Mouse (Mus musculus) spleen, postnatal 4 days (tissue): ENCODE data around the gene Gm10188.
A peak's percentile ranks its signal among the peaks of the same experiment; 100 is the strongest.

Experiments used
- DNase-seq, 2 experiments: peaks; one replicate each; pipeline ENCODE4 v3.0.0; 2022; ENCODE audit warnings: low spot score in 2 of 2

Gene Gm10188

DNA sequence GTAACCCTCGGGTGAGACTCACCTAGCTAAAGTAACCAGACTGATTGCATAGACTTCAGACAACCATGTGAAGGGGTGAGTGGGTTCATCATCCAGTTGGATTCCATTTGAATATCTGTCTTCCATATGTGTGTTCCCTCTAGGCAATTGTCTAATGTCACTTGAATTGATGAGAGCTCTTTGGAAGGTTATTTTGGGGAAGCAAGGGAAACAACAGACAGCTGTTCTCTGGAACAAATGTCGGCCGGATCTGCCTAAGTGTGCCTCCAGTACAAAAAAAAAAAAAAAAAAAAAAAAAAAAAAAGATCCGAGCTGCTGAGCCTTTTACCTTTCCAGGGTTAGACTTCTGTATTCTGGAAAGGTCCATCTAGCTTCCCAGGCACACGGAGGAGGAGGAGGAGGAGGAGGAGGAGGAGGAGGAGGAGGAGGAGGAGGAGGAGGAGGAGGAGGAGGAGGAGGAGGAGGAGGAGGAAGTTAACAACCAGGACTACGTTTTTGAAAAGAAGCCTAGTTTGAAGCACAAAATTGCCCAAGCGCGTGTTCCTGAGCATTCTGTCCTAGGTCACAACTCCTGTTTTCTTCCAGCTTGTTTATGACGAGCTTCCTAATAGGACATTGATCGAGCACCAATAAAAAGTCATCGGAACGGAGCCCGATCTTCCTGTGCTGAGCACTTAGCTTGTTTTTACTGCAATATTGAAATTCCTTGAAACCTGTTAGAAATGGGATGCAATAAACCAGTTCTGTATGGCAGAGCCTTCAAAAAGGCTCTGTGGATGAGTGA, 3.1 kb downstream of the Gm10188 start:
- DNase-seq: no peak

- DNase-seq: no peak
Measured at GRCm38 (mm10) chr1:132222166-132222565, 7.4 kb downstream of the Gm10188 start.

- no peak for DNase-seq
Measured at GRCm38 (mm10) chr1:132221627-132222026, 7.9 kb downstream of the Gm10188 start.

DNA sequence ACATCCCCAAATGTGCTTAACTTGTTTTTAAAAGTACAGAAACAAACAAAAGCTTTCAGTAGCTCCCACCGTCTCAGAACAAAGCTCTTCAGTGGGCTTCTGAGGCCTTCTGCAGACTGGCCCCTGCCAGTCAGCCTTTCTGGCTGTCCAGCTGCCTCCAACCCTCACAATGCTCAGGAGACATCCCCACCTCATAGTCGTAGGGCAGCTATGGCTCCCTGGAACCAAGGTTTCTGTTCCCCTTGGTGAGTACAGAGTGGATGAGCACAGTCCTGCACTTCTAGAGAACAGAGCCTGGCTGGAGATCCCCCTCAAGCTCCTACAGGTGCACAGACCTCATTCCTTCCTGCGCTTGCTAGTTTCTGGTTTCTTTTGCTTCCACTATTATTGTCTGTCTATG, 13.3 kb downstream of the Gm10188 start:
- DNase-seq: no peak

DNA sequence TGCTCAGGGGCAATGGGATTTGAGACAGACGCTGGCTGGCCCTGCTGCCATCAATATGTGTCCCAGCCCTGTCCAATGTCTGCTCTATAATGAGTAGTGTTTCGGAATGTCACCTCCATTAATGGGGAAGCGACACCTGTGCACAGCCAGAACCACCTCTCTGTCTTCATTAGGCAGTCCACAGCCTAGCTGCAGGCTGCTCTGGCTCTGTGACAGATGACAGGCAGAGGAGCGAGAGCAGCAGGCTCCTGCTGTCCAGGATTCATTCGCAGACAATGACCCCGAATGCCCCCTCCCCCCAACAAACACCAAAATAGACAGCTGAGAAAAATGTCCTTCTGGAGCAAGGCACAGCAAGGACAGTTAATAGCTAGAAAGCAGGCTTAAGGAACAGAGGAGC, 16.5 kb downstream of the Gm10188 start:
- no peak for DNase-seq

DNA sequence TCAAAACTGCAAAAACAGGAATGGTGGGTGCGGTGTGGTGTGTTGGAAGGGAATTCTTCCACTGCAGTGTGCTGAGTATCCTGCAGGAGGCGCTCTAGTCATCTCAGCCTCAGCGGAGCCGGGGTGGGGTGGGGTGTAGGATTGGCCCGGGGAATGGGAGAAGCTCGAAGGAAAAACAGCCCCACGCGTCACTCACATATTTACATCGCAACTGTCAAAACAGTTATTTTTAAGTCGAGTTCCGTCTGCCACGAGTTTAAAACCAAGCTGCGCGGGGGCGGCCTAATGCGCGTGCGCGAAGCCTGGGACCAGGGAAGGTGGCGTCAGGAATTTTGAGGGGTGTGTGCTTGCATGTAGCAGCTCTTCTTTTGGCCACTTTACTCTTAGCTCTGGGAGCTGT, 17.3 kb downstream of the Gm10188 start:
- peak in 1 of 2 experiments; percentile 73 for DNase-seq

GRCm38 (mm10) chr1:132211672-132212071, 17.9 kb downstream of the Gm10188 start:
- DNase-seq: no peak

DNA sequence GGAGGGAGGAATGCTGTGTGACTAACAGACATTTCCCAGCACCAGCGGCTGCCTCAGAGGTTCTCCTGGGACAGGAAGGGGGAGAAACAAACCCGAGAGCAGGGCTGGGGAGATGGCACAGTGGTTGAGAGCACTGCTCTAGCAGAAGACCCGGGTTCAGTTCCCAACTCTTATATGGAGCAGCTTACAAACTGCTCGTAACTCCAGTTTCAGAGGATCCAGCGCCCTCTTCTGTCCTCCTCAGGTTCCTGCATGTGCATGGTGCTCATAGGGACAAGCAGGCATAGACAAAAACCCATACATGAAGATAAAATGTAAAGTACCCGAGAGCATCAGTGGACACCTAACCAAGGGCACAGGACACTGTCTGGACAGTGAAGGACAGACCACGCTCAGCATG, 18.6 kb downstream of the Gm10188 start:
- DNase-seq: no peak

GRCm38 (mm10) chr1:132209400-132209799, 20.2 kb downstream of the Gm10188 start:
- DNase-seq: no peak

GRCm38 (mm10) chr1:132208154-132208553, 21.4 kb downstream of the Gm10188 start:
- no peak for DNase-seq

GRCm38 (mm10) chr1:132206828-132207227, 22.7 kb downstream of the Gm10188 start:
- no peak for DNase-seq

- no peak for DNase-seq
Measured at GRCm38 (mm10) chr1:132205958-132206357, 23.6 kb downstream of the Gm10188 start.

DNA sequence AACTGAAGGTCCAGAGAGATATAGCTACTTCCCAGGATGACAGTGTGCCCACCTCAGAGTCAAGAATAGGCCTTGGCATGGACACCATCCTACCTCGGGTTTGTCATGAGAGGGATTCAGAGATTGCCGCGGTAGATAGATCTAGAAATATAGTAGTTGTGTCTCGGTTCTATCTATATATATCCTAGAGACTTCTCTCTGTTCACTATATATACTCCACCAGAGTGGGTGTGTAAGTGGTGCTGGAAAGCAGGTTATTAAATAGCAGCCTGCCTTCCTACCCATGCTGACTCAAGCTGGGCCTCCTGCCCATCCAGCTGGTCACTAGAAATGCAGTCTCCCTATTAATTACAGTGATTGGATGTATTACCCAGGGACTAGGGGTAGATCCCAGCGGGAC, 26.8 kb downstream of the Gm10188 start:
- DNase-seq: no peak

DNA sequence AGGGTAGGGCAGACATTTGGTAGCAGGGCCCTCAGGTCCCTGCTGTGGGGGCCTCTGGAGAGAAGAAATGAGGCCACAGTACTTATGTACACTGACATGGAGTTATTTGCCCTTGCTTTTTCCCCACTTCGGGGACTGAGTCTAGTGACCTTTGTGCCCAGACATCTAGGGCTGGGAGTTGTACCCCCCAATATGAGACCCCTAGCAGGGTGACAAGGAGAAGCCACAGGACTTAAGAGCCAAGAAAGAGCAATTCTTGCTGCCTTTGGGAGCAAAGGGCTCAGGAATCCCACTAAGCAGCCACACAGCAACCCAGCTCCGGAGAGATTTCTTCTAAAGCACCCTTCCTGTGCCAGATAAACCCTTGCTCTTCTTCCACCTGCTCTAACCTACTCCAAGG, 27.6 kb downstream of the Gm10188 start:
- DNase-seq: no peak

GRCm38 (mm10) chr1:132201511-132201860, 28.1 kb downstream of the Gm10188 start:
- peak in 1 of 2 experiments; percentile 54 for DNase-seq

GRCm38 (mm10) chr1:132200562-132201510, 28.7 kb downstream of the Gm10188 start:
- DNase-seq: peak; percentile 10 to 51

DNA sequence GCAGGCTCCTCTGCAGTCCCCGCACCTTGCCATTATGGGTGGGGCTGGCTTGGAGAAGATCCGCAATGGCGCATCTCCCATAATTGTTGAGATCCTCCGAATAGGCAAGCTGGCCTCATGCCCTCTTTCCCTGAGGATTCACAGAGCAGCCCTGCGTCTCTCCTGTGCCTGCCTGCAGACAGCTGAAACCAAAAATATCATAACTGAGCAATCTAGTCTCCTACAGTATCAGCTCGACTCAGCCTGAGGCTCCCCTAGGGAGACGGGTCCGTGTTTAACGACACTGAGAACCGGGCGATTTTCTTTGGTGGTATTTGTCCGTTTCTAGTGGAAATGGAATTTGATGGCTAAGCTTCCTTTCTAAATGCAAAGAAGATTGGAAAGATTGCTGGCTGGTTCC, 29.6 kb downstream of the Gm10188 start:
- peak in 1 of 2 experiments; percentile 48 for DNase-seq

DNA sequence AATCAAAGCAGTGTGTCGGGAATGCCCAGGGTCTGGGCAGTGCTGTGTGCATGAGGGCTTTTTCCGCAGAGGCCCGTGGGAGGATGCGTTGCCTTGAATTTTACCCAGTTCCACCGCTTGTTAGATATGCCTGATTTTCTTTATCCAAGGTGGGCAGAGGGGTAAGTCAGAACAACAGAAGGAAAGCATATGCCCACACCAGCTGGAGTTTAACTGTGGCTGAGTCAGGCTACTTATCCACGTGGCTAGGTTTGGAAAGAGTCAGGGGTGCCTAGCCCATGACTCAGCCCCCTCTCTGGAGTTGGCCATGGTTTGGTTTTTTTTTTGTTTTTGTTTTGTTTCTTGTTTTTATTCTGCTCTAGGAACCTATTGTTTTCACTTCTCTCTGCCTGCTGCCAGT, 30.3 kb downstream of the Gm10188 start:
- peak in 1 of 2 experiments; percentile 52 for DNase-seq

DNA sequence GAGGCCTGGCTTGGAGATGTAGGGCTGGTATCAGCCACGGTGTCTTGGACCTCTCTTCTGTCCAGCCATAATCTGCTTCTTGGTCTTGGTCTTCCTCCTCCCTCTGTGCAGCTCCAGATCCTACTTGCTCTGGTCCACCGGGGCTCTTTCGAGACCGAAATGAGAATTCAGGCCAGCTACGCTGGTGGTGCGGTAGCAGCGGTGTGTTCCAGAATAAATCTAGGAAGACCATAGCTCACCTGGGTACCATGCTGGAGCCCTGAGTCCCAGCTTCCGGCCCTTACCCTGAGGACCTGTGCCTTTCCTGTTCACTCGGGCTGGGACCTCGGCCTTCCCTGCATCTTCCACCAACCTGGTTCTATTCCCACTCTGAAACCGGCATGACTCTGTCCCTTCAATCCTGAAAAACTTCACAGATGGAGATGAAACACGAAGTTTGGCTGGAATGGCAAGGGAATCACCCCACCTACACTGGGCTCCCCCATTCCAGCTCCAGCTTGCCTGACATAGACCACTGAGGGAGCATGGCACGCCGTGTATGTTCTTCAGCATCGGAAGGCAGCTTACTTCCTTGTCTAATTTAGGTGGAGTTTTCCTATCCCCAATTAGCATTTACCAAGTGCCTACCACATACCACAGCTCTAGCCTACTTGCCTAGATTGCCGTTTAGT, 31.0 kb downstream of the Gm10188 start:
- DNase-seq: peak in 1 of 2 experiments; percentile 54

GRCm38 (mm10) chr1:132197666-132198065, 31.9 kb downstream of the Gm10188 start:
- DNase-seq: peak in 1 of 2 experiments; percentile 51

DNA sequence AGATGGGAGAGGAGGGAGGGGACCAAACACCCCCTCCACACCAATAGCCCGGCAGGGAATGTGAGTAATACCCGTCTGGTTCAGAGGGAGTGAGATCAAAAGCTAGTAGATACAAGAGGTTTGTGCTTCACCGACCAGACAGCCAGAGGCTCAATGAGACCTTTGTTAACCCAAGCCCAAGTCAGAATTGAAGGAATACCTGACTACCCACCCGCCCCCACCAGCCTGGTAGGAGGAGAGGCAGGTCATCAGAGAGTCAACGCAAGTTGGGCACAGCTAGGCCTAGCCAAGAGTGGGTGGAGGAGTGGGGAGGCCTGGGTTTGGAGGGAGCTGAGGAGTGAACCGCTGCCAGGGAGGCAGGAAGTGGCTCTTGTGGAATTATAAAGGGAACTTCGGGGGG, 33.2 kb downstream of the Gm10188 start:
- DNase-seq: no peak

- no peak for DNase-seq
Measured at GRCm38 (mm10) chr1:132195681-132196080, 33.9 kb downstream of the Gm10188 start.
